Mouse (Mus musculus) testis, adult 2 months (tissue): Measurements from ENCODE around the gene Tpgs1.

ENCODE experiments used
- CTCF ChIP-seq: fragments of 200-500 bp; IDR thresholded peaks from 2 replicates; pipeline ENCODE4 v1.5.1; 2012; ENCODE audit warnings: low read depth, mild to moderate bottlenecking, inconsistent platforms, low read length, moderate library complexity; ENCODE audit not compliant: control insufficient read depth, insufficient read depth, insufficient replicate concordance
- POLR2A ChIP-seq: fragments of 200-500 bp; IDR thresholded peaks from 2 replicates; pipeline ENCODE4 v1.6.1; 2012; ENCODE audit warnings: low read depth, mild to moderate bottlenecking, inconsistent platforms, low read length, moderate library complexity; ENCODE audit not compliant: control insufficient read depth

DNA sequence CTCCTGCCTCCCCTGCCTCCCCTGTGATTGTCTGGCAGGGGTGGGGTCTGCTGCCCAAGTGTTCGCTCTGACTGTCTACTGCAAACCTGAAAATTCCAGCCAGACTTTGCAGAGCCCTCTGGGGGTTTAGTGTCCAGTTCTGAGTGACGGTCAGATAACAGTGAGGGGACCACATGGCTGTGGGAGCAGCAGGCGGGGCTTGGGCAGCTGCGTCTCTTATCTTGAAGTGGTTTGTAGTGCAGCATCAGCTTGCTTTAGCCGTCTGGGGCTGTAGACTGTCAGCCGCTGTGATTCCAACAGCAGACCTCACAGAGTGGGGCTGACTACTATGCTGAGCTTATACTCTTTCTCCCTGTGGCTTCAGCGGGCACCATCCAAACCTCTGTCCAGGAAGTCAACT lies 40.1 kb downstream of the Tpgs1 start:
- TF ChIP-seq CTCF: no peak
- TF ChIP-seq POLR2A: no peak
